Mouse (Mus musculus) left cerebral cortex, postnatal 14 days (tissue): ENCODE data around the gene Fbxo17. TPM values are rescaled to one million over a fixed set of nuclear protein-coding genes. Genes with fewer than 3 reads are reported as not detected.

Experiments used
- total RNA-seq, 2 experiments: library from RNA; stranded (reverse); gene quantifications; 2 replicates each; pipeline ENCODE4 v1.2.3; 2021

Gene Fbxo17
- total RNA-seq, 2 experiments from 2014 or later = 0.88 to 0.93 TPM

Other genes with a start within 250 kb of the Fbxo17 start
- not detected for gene Ifnl2, start 206.3 kb upstream of the Fbxo17 start, total RNA-seq
- gene Ifnl3, start 194.0 kb upstream of the Fbxo17 start, total RNA-seq = not detected
- gene Sycn, start 175.9 kb upstream of the Fbxo17 start, total RNA-seq = not detected
- gene Nccrp1, start 169.6 kb upstream of the Fbxo17 start, total RNA-seq = under 1 TPM; 0.36 to 0.53 TPM
- 10 to 100 TPM; 59.8 to 61.6 TPM for gene Samd4b, start 118.7 kb upstream of the Fbxo17 start, total RNA-seq
- 1 to 10 TPM; 8.7 to 10.0 TPM for gene Pak4, start 118.6 kb upstream of the Fbxo17 start, total RNA-seq
- gene Acp7, start 85.5 kb upstream of the Fbxo17 start, total RNA-seq = 1 to 10 TPM in 1 of 2 experiments, under 1 TPM in 1; 0.53 to 1.1 TPM
- gene Fbxo27, start 24.0 kb upstream of the Fbxo17 start, total RNA-seq = 10 to 100 TPM; 16.9 to 19.9 TPM
- 10 to 100 TPM; 60.4 to 66.5 TPM for gene Mrps12, start 25.0 kb downstream of the Fbxo17 start, total RNA-seq
- 10 to 100 TPM; 13.0 to 17.9 TPM for gene Sars2, start 25.2 kb downstream of the Fbxo17 start, total RNA-seq
- gene Ccer2, start 39.4 kb downstream of the Fbxo17 start, total RNA-seq = 1 to 10 TPM; 1.3 TPM
- gene Sirt2, start 49.9 kb downstream of the Fbxo17 start, total RNA-seq = 100 to 1,000 TPM; 189 to 230 TPM
- 10 to 100 TPM; 39.3 to 39.6 TPM for gene Nfkbib, start 50.7 kb downstream of the Fbxo17 start, total RNA-seq
- gene Rinl, start 72.2 kb downstream of the Fbxo17 start, total RNA-seq = 1 to 10 TPM; 1.6 to 2.5 TPM
- gene Hnrnpl, start 91.7 kb downstream of the Fbxo17 start, total RNA-seq = 100 to 1,000 TPM; 401 to 422 TPM
- 10 to 100 TPM; 43.6 to 44.2 TPM for gene Ech1, start 108.4 kb downstream of the Fbxo17 start, total RNA-seq
- 1 to 10 TPM; 2.6 TPM for gene Lgals4, start 117.0 kb downstream of the Fbxo17 start, total RNA-seq
- under 1 TPM in 1 of 2 experiments, not detected in 1; 0.47 TPM for gene Lgals7, start 147.0 kb downstream of the Fbxo17 start, total RNA-seq
- gene Capn12, start 164.6 kb downstream of the Fbxo17 start, total RNA-seq = 1 to 10 TPM in 1 of 2 experiments, under 1 TPM in 1; 0.59 to 1.3 TPM
- gene Actn4, start 245.5 kb downstream of the Fbxo17 start, total RNA-seq = 100 to 1,000 TPM; 177 to 205 TPM